Mouse (Mus musculus): Measurements from ENCODE around the gene Cab39. TPM values are rescaled to one million over a fixed set of nuclear protein-coding genes. Genes with fewer than 3 reads are reported as not detected.

The Cab39 gene
- total and polyA plus RNA-seq, 3 experiments = 36.7 to 118 (median 113) TPM

DNA sequence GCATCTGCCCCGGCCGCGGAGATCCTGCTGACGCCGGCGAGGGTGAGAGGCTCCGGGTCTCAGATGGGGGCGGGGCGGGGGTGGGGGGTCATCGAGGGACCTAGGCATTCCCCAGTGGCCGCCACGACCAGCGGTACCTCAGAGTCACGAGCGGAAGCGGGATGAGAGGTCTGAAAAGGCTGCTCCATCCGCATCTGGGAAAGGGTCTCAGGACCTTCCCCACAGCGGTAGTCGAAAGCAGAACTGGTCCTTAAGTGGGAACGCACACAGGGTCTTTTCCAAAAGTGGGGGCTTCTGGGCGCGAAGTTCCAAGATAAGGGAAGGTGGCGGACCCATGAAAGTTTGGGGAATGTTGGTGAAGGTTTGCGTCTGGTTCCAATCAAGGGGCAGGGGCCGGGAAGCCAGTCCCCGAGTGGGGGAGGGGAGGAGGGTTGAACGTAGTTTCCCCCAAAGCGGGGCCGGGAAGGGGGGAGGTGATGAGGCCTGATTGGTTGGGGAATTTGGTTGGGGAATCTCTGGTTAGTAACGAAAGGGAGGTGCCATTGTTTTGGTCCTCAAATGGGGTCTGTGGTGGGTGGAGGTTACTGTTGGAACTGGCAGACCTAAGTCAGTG lies 101.6 kb downstream of the Cab39 start:
- H3K27ac ChIP-seq = peak overlapping the region; percentile 72

DNA sequence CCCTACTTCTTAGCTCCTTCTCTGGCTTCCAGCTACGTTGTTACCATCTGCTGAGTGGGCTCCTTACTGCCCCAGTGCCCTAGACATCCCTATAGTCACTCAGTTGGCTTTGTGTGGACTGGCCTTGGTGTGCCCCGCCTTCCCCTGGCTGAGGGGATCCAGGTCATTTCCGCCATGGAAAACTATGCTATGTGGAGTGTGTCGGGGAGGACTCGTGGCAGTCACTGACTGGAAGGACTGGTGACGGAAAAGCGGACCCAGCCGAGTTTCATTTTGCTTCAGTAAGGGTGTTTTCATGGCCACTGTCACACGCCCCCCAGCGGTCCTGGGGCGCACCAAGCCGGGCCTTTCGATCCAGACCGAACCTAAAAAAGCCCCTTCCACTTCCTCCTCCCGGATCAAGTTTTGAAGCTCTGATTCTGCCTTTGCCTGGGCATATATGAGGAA lies 102.2 kb downstream of the Cab39 start:
- peaks cover 21% of the 10 kb centered on the region for H3K4me1 ChIP-seq (ENCODE audit: control insufficient read depth, insufficient read depth, low read length)
- peak overlapping the region; percentile 77 for H3K4me3 ChIP-seq
- intact Hi-C loops (cut with DNase I) = loop anchor here (2.0 kb wide), 2 partner anchors 39 to 43 kb away; no protein-coding TSS in a partner anchor
- no peaks in the 10 kb centered on the region; the same call in 1 of the 2 replicates for H3K36me3 ChIP-seq (ENCODE audit: control insufficient read depth, insufficient read depth, low read length)
- no peaks in the 10 kb centered on the region for H3K27me3 ChIP-seq (ENCODE audit: control insufficient read depth, insufficient read depth, low read length)
- peak; percentile 70 to 78 for DNase-seq
- TF ChIP-seq POLR2A (IDR thresholded peaks at IDR 0.05; ENCODE audit: insufficient read depth, low read depth, low read length) = 0 out of 2 replicates have a peak, but pooled peaks have one; percentile 33
- TF ChIP-seq EP300 (IDR thresholded peaks at IDR 0.05; ENCODE audit: insufficient read depth, low read depth, low read length) = 0 out of 2 replicates have a peak, but pooled peaks have one; percentile 54
- TF ChIP-seq CTCF (IDR thresholded peaks at IDR 0.05) = peak; percentile 67
- H3K27ac ChIP-seq = peak overlapping the region; percentile 72
- WGBS = 9% methylated on average over 15 of the region's 15 CpGs
- H3K9ac ChIP-seq (ENCODE audit: low read depth, low read length) = peak overlapping the region; percentile 62
- H3K79me2 ChIP-seq (replicated peaks; ENCODE audit: control insufficient read depth, insufficient read depth, low read length) = no peaks in the 10 kb centered on the region

More for the DNA sequence above, 101.6 kb downstream of the Cab39 start:
- TF ChIP-seq POLR2A (IDR thresholded peaks at IDR 0.05; ENCODE audit: insufficient read depth, low read depth, low read length) = no peak
- TF ChIP-seq EP300 (IDR thresholded peaks at IDR 0.05; ENCODE audit: insufficient read depth, low read depth, low read length) = no peak
- no peak for TF ChIP-seq CTCF (IDR thresholded peaks at IDR 0.05)
- Histone ChIP-seq H3K36me3 (ENCODE audit: control insufficient read depth, insufficient read depth, low read length) (no peaks in the 10 kb centered on the region; the same call in 1 of the 2 replicates), H3K4me3 (peak overlapping the region; percentile 77), H3K9ac (ENCODE audit: low read depth, low read length) (peak overlapping the region; percentile 62), H3K79me2 (replicated peaks; ENCODE audit: control insufficient read depth, insufficient read depth, low read length) (no peaks in the 10 kb centered on the region), H3K4me1 (ENCODE audit: control insufficient read depth, insufficient read depth, low read length) (peaks cover 17% of the 10 kb centered on the region), H3K27me3 (ENCODE audit: control insufficient read depth, insufficient read depth, low read length) (no peaks in the 10 kb centered on the region)
- 2% methylated on average over 30 of the region's 30 CpGs for WGBS
- peak in 1 of 2 experiments; percentile 57 for DNase-seq
- intact Hi-C loops (cut with DNase I) = loop anchor here (2.0 kb wide), 2 partner anchors 40 to 42 kb away; no protein-coding TSS in a partner anchor

DNA sequence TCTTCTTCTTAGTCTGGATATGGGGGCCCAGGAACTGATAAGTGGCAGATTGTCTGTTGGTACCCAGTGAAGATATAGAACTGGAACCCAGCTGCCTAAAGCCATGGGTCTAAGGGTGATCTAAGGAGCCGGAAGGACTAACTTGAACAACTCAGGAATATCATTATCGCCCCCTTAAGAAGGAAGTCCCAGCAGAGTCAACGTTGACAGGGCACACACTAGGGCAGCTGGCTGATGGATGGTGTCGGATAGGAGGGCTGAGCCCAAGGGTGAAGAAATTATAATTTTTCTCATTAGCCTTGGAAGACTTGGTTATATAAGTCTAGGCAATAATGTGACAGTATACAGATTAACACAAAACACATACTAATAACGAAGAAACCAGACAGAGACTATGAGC lies 102.9 kb downstream of the Cab39 start:
- Histone ChIP-seq H3K4me3 (no peak overlapping the region), H3K9ac (ENCODE audit: low read depth, low read length) (no peak overlapping the region), H3K36me3 (ENCODE audit: control insufficient read depth, insufficient read depth, low read length) (no peaks in the 10 kb centered on the region; the same call in 1 of the 2 replicates), H3K79me2 (replicated peaks; ENCODE audit: control insufficient read depth, insufficient read depth, low read length) (no peaks in the 10 kb centered on the region), H3K27me3 (ENCODE audit: control insufficient read depth, insufficient read depth, low read length) (no peaks in the 10 kb centered on the region), H3K27ac (peak overlapping the region; percentile 72), H3K4me1 (ENCODE audit: control insufficient read depth, insufficient read depth, low read length) (peaks cover 27% of the 10 kb centered on the region)
- no peak for DNase-seq
- TF ChIP-seq CTCF (IDR thresholded peaks at IDR 0.05) = no peak
- 66% methylated on average over 5 of the region's 5 CpGs for WGBS
- intact Hi-C loops (cut with DNase I) = no loop called here

DNA sequence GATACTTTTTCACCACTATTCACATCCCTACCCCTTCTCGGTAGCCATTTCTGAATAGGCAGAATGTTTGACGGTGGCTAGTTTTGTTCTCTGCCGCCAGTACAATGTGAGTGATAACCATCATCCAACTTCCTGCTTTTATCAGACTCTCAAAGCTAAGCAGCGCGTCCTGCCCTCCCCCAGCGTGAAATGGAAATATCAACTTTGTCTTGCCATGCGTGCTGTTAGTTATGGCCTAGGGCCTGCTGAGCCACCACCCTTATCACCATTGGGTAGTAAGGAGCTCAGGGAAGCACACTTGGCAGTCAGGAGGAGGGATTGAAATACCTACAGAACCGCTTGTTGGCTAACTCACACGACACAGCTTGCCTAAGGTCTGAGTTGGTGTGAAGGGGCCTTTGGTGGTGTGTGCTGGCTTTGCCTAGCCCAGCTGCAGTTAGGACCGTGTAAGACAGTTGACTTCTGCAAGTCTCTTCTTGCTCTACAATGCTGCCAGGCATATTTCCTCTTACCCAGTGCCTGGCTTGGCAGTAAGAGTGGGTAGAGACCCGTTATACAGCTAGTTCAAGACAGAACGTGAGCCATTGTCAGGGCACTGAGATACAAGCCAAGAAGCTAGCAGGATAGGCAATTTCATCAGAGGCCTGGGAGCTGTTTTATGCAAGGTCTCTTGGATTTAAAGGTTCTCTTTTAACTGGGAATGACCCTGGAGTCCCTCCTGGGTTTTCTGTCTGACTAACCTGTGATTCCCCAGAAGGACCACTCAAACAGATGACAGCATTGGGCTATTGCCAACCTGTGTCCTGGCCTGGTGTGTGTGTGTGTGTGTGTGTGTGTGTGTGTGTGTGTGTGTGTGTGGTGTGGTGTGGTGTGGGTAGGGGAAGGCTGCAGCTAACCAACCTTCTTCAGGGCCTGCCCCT lies 103.8 kb downstream of the Cab39 start:
- peak overlapping the region; percentile 27 for H3K27ac ChIP-seq
- H3K27me3 ChIP-seq (ENCODE audit: control insufficient read depth, insufficient read depth, low read length) = no peaks in the 10 kb centered on the region
- TF ChIP-seq CTCF (IDR thresholded peaks at IDR 0.05) (no peak), EP300 (IDR thresholded peaks at IDR 0.05; ENCODE audit: insufficient read depth, low read depth, low read length) (no peak), POLR2A (IDR thresholded peaks at IDR 0.05; ENCODE audit: insufficient read depth, low read depth, low read length) (no peak)
- intact Hi-C loops (cut with DNase I) = no loop called here
- H3K9ac ChIP-seq (ENCODE audit: low read depth, low read length) = no peak overlapping the region
- H3K79me2 ChIP-seq (replicated peaks; ENCODE audit: control insufficient read depth, insufficient read depth, low read length) = no peaks in the 10 kb centered on the region
- peaks cover 3% of the 10 kb centered on the region for H3K36me3 ChIP-seq (ENCODE audit: control insufficient read depth, insufficient read depth, low read length)
- H3K4me3 ChIP-seq = no peak overlapping the region
- peaks cover 33% of the 10 kb centered on the region for H3K4me1 ChIP-seq (ENCODE audit: control insufficient read depth, insufficient read depth, low read length)
- WGBS = 32% methylated on average over 12 of the region's 12 CpGs
- DNase-seq = peak in 1 of 2 experiments; percentile 37

DNA sequence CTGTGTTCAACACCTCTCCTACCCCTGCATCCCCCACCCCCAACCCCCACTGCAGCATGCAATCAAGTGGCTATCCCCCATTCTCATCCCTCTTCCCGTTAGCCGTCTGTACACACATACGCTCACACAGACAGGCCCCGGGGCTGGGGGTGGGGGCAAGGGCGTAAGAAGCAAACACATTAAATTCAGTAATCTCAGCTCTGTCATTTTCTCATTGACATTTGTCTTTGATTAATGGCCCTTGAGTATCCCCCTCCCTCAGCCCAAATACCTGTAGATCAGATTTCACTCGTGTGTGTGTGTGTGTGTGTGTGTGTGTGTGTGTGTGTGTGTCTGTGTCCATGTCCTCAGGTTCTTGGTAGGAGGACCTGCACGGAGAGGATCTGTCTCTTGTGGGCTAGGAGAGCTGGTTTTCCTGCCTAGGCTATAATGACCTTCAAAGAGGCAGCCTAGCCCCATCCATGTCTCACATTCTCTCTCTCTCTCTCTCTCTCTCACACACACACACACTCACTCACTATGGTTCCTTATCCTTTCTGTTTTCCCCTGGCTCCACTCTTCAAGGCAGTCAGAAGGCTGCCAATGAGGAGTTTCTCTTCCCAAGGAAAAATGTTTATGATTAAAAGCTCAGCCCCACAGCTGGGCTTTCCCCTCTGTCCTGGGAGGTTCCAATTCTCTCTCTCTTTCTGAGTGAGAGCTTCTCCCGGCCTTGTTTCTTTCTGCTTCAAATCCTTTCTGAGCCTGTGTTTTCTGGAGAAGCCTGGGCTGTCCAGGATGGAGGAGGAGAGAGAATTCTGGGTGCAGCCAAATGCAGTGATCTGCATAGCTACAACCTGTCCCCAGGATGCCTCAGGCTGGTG lies 104.9 kb downstream of the Cab39 start:
- no peak for DNase-seq
- Histone ChIP-seq H3K4me1 (ENCODE audit: control insufficient read depth, insufficient read depth, low read length) (peaks cover 36% of the 10 kb centered on the region), H3K27ac (no peak overlapping the region), H3K36me3 (ENCODE audit: control insufficient read depth, insufficient read depth, low read length) (peaks cover 3% of the 10 kb centered on the region), H3K9ac (ENCODE audit: low read depth, low read length) (no peak overlapping the region), H3K79me2 (replicated peaks; ENCODE audit: control insufficient read depth, insufficient read depth, low read length) (no peaks in the 10 kb centered on the region), H3K4me3 (no peak overlapping the region), H3K27me3 (ENCODE audit: control insufficient read depth, insufficient read depth, low read length) (no peaks in the 10 kb centered on the region)
- intact Hi-C loops (cut with DNase I) = no loop called here
- TF ChIP-seq EP300 (IDR thresholded peaks at IDR 0.05; ENCODE audit: insufficient read depth, low read depth, low read length) = no peak
- no peak for TF ChIP-seq POLR2A (IDR thresholded peaks at IDR 0.05; ENCODE audit: insufficient read depth, low read depth, low read length)
- no peak for TF ChIP-seq CTCF (IDR thresholded peaks at IDR 0.05)
- 54% methylated on average over 8 of the region's 8 CpGs for WGBS

Measured in heart, adult 2 months (tissue).